Mouse (Mus musculus): ENCODE results near the gene Aanat. TPM values are rescaled to one million over a fixed set of nuclear protein-coding genes. Genes with fewer than 3 reads are reported as not detected.
A peak's percentile ranks its signal among the peaks of the same experiment; 100 is the strongest.

Gene Aanat
- polyA plus RNA-seq, 1 experiment from 2014 or later = not detected

- Histone ChIP-seq H3K4me3 (peak overlapping the region; percentile 97), H3K27me3 (ENCODE audit: insufficient read depth, poor library complexity, severe bottlenecking) (no peaks in the 10 kb centered on the region; the same call in 1 of the 2 replicates), H3K9me3 (no peaks in the 10 kb centered on the region), H3K27ac (peak overlapping the region; percentile 95), H3K4me1 (replicated peaks) (peaks cover 47% of the 10 kb centered on the region), H3K36me3 (peaks cover 5% of the 10 kb centered on the region; the same call in 1 of the 2 replicates)
- under 1% methylated on average over 91 of the region's 91 CpGs for WGBS
- peak; percentile 62 for DNase-seq (ENCODE audit: low spot score)
Observed at GRCm38 (mm10) chr11:116580711-116581375, 5.4 kb upstream of the Aanat start.

- H3K4me3 ChIP-seq = peak within 1 kb of the TSS; percentile 97
- no peaks in the 10 kb centered on the region for H3K9me3 ChIP-seq
- peak within 1 kb of the TSS; percentile 95 for H3K27ac ChIP-seq
- peak; percentile 85 for DNase-seq (ENCODE audit: low spot score)
- peaks cover 45% of the 10 kb centered on the region for H3K4me1 ChIP-seq (replicated peaks)
- 1% methylated on average over 50 of the region's 51 CpGs for WGBS
- H3K27me3 ChIP-seq (ENCODE audit: insufficient read depth, poor library complexity, severe bottlenecking) = no peaks in the 10 kb centered on the region; the same call in 1 of the 2 replicates
- peaks cover 5% of the 10 kb centered on the region; the same call in 1 of the 2 replicates for H3K36me3 ChIP-seq
Observed at GRCm38 (mm10) chr11:116581376-116581814, 4.8 kb upstream of the Aanat start, which contains the start of gene Ube2o. Ube2o (minus strand) TSS chr11:116581447.

GRCm38 (mm10) chr11:116585682-116586081 lies 550 bp upstream of the Aanat start:
- peaks cover 20% of the 10 kb centered on the region for H3K27me3 ChIP-seq (ENCODE audit: insufficient read depth, poor library complexity, severe bottlenecking)
- no peaks in the 10 kb centered on the region for H3K36me3 ChIP-seq
- DNase-seq (ENCODE audit: low spot score) = no peak
- H3K27ac ChIP-seq = no peak overlapping the region
- H3K4me3 ChIP-seq = no peak overlapping the region
- no peaks in the 10 kb centered on the region for H3K9me3 ChIP-seq
- H3K4me1 ChIP-seq (replicated peaks) = peaks cover 21% of the 10 kb centered on the region
- WGBS = 85% methylated on average over 6 of the region's 6 CpGs

DNA sequence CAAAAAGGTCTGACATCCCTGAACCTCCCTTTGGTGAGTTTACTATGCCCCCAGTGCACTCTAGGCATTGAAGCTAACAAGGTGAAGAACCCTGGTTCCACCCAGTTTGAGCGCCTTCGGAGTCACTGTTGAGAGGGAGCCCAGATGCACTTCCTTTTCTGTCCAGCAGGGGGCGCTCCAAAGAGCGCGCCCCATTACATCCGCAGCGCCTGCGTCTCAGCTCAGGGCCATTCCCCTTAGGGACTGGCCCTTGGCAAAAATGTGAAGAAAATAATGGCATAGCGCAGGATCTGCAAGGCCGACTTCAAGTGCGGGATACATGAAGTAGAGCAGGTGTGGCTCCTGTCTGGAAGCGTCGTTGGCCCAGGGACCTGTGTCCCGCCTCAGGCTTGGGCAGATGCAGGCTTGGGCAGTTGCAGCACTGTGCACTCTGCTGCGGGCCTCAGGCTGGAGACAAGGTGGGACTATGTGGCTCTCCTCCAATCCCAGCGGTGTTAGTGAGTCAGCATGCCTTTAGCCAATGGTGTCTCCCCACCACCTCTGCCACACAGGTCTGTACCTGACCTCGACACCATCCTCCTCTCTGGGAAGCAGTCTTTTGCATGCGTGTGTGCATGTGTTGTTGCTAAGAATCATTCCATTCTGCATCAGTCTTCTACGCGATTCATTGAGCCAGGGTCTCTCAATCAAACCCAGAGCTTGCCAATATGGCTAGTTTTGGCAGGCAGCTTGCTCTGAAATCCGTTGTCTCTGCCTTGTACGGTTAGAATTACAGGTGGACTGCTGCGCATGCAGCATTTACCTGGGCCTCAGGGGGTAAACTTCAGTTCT lies 784 bp downstream of the Aanat start:
- Histone ChIP-seq H3K36me3 (no peaks in the 10 kb centered on the region), H3K4me1 (replicated peaks) (peaks cover 17% of the 10 kb centered on the region), H3K9me3 (no peaks in the 10 kb centered on the region), H3K4me3 (peak overlapping the region; percentile 34), H3K27me3 (ENCODE audit: insufficient read depth, poor library complexity, severe bottlenecking) (peaks cover 20% of the 10 kb centered on the region), H3K27ac (peak overlapping the region; percentile 64; the same call in 1 of the 2 replicates)
- DNase-seq (ENCODE audit: low spot score) = peak; percentile 74
- 20% methylated on average over 23 of the region's 23 CpGs for WGBS

- H3K4me3 ChIP-seq = no peak overlapping the region
- peaks cover 26% of the 10 kb centered on the region for H3K4me1 ChIP-seq (replicated peaks)
- 41% methylated on average over 14 of the region's 14 CpGs for whole genome bisulfite sequencing
- H3K27me3 ChIP-seq (ENCODE audit: insufficient read depth, poor library complexity, severe bottlenecking) = peaks cover 20% of the 10 kb centered on the region
- no peaks in the 10 kb centered on the region for H3K9me3 ChIP-seq
- no peaks in the 10 kb centered on the region for H3K36me3 ChIP-seq
- no peak for DNase-seq (ENCODE audit: low spot score)
- peak overlapping the region; percentile 29; the same call in 1 of the 2 replicates for H3K27ac ChIP-seq
Observed at GRCm38 (mm10) chr11:116589020-116589531, 2.8 kb downstream of the Aanat start.

GRCm38 (mm10) chr11:116589574-116589973 lies 3.3 kb downstream of the Aanat start:
- peaks cover 26% of the 10 kb centered on the region for H3K4me1 ChIP-seq (replicated peaks)
- H3K4me3 ChIP-seq = no peak overlapping the region
- DNase-seq (ENCODE audit: low spot score) = no peak
- peaks cover 20% of the 10 kb centered on the region for H3K27me3 ChIP-seq (ENCODE audit: insufficient read depth, poor library complexity, severe bottlenecking)
- no peak overlapping the region for H3K27ac ChIP-seq
- 60% methylated on average over 8 of the region's 8 CpGs for WGBS
- no peaks in the 10 kb centered on the region for H3K9me3 ChIP-seq
- H3K36me3 ChIP-seq = no peaks in the 10 kb centered on the region

- Histone ChIP-seq H3K36me3 (no peaks in the 10 kb centered on the region), H3K9me3 (no peaks in the 10 kb centered on the region), H3K27me3 (ENCODE audit: insufficient read depth, poor library complexity, severe bottlenecking) (peaks cover 20% of the 10 kb centered on the region), H3K4me1 (replicated peaks) (peaks cover 21% of the 10 kb centered on the region), H3K4me3 (no peak overlapping the region), H3K27ac (no peak overlapping the region)
- WGBS = 84% methylated on average over 4 of the region's 4 CpGs
- no peak for DNase-seq (ENCODE audit: low spot score)
Observed at GRCm38 (mm10) chr11:116591621-116592020, 5.4 kb downstream of the Aanat start.

- DNase-seq (ENCODE audit: low spot score) = peak; percentile 94
- H3K27ac ChIP-seq = peak overlapping the region; percentile 77
Observed at GRCm38 (mm10) chr11:116592428-116592827, 6.2 kb downstream of the Aanat start.

GRCm38 (mm10) chr11:116593345-116593744 lies 7.1 kb downstream of the Aanat start:
- H3K9me3 ChIP-seq = no peaks in the 10 kb centered on the region
- H3K27ac ChIP-seq = peak overlapping the region; percentile 77; the same call in 1 of the 2 replicates
- H3K4me3 ChIP-seq = no peak overlapping the region
- no peak for DNase-seq (ENCODE audit: low spot score)
- H3K4me1 ChIP-seq (replicated peaks) = peaks cover 14% of the 10 kb centered on the region
- 81% methylated on average over 4 of the region's 4 CpGs for WGBS
- H3K27me3 ChIP-seq (ENCODE audit: insufficient read depth, poor library complexity, severe bottlenecking) = peaks cover 5% of the 10 kb centered on the region
- 0 out of 2 replicates have a peak, but pooled peaks cover under 1% of the 10 kb centered on the region for H3K36me3 ChIP-seq

More at GRCm38 (mm10) chr11:116592428-116592827, 6.2 kb downstream of the Aanat start:
- no peaks in the 10 kb centered on the region for H3K9me3 ChIP-seq
- peaks cover 14% of the 10 kb centered on the region for H3K27me3 ChIP-seq (ENCODE audit: insufficient read depth, poor library complexity, severe bottlenecking)
- H3K4me1 ChIP-seq (replicated peaks) = peaks cover 14% of the 10 kb centered on the region
- H3K36me3 ChIP-seq = no peaks in the 10 kb centered on the region
- no peak overlapping the region for H3K4me3 ChIP-seq

GRCm38 (mm10) chr11:116596766-116597165 lies 10.5 kb downstream of the Aanat start:
- Histone ChIP-seq H3K4me3 (no peak overlapping the region), H3K27me3 (ENCODE audit: insufficient read depth, poor library complexity, severe bottlenecking) (no peaks in the 10 kb centered on the region), H3K9me3 (no peaks in the 10 kb centered on the region), H3K36me3 (0 out of 2 replicates have a peak, but pooled peaks cover 11% of the 10 kb centered on the region), H3K4me1 (replicated peaks) (peaks cover 9% of the 10 kb centered on the region), H3K27ac (no peak overlapping the region)
- 89% methylated on average over 19 of the region's 19 CpGs for WGBS
- no peak for DNase-seq (ENCODE audit: low spot score)

DNA sequence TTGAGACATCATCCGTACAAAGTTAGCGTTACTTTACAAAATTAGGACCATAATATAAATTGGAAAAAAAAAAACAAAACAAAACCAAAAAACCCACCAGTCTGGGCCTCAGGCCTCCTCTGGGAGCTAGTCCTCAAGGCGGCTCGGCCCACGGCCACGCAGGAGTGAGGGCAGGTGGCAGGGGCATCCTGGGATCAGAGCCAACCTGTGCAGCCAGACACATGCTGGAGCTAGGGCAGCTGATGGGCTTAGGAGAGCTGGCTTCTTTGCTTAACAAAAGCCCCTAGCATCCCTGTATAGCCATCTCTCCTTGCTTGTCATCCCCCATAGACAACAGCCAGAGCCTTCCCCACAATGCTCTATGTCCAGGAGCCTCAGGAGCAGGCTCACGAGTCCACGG lies 12.0 kb downstream of the Aanat start:
- no peak overlapping the region for H3K4me3 ChIP-seq
- peaks cover 12% of the 10 kb centered on the region; the same call in 1 of the 2 replicates for H3K36me3 ChIP-seq
- WGBS = 92% methylated on average over 8 of the region's 8 CpGs
- H3K27me3 ChIP-seq (ENCODE audit: insufficient read depth, poor library complexity, severe bottlenecking) = no peaks in the 10 kb centered on the region
- H3K4me1 ChIP-seq (replicated peaks) = no peaks in the 10 kb centered on the region; the same call in 1 of the 2 replicates
- peak overlapping the region; percentile 50; the same call in 1 of the 2 replicates for H3K27ac ChIP-seq
- DNase-seq (ENCODE audit: low spot score) = no peak
- no peaks in the 10 kb centered on the region for H3K9me3 ChIP-seq

GRCm38 (mm10) chr11:116599230-116599629 lies 13.0 kb downstream of the Aanat start:
- peaks cover 19% of the 10 kb centered on the region; the same call in 1 of the 2 replicates for H3K36me3 ChIP-seq
- H3K27me3 ChIP-seq (ENCODE audit: insufficient read depth, poor library complexity, severe bottlenecking) = no peaks in the 10 kb centered on the region
- no peaks in the 10 kb centered on the region for H3K9me3 ChIP-seq
- no peak for DNase-seq (ENCODE audit: low spot score)
- no peak overlapping the region for H3K4me3 ChIP-seq
- 92% methylated on average over 15 of the region's 15 CpGs for WGBS
- peaks cover 2% of the 10 kb centered on the region; the same call in 1 of the 2 replicates for H3K4me1 ChIP-seq (replicated peaks)
- H3K27ac ChIP-seq = no peak overlapping the region
